Mouse (Mus musculus) layer of hippocampus, adult 2 months (tissue): ENCODE data around the gene Prkab1. TPM values are rescaled to one million over a fixed set of nuclear protein-coding genes. Genes with fewer than 3 reads are reported as not detected.
A peak's percentile ranks its signal among the peaks of the same experiment; 100 is the strongest.

ENCODE experiments used
- DNase-seq, 2 experiments: peaks; one replicate each; pipeline ENCODE4 v3.0.0; 2022; ENCODE audit warnings: low spot score in 2 of 2
- H3K27ac ChIP-seq: fragments of 200-600 bp; 2 replicates; pipeline ENCODE4 v1.8.1; 2022
- H3K4me3 ChIP-seq: fragments of 200-600 bp; 2 replicates; pipeline ENCODE4 v1.8.1; 2022; ENCODE audit warnings: mild to moderate bottlenecking
- CTCF ChIP-seq: fragments of 200-600 bp; conservative IDR thresholded peaks from 2 replicates; pipeline ENCODE4 v1.8.1; 2022; ENCODE audit warnings: antibody characterized with exemption, mild to moderate bottlenecking, moderate library complexity
- total RNA-seq, 2 experiments: library from RNA; stranded (reverse); gene quantifications; 2 replicates each; pipeline ENCODE4 v1.2.3; 2021

Prkab1 gene
- total RNA-seq, 2 experiments from 2014 or later, result 19.4 to 19.7 TPM

DNA sequence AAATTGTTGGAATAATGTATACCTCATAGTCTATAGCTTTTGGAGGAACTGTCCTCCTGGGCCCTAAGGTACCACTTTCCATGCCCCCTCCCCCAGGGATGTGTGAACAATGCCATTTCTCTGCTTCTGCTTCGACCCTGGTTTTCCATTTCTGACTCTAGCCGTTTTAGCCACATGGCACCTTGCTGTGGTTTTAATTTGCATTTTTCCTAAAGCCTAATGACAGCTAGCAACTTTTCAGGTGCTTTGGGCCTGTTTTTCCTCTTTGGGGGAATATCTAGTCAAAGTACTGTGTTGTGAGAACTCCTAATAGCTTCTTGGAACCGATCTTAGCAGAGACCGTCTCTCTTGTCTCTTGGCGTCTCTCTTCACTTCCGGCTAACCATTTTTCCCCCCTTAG is 39.9 kb downstream of the Prkab1 start:
- DNase-seq, result no peak
- no peak overlapping the region for H3K4me3 ChIP-seq
- no peak for TF ChIP-seq CTCF

DNA sequence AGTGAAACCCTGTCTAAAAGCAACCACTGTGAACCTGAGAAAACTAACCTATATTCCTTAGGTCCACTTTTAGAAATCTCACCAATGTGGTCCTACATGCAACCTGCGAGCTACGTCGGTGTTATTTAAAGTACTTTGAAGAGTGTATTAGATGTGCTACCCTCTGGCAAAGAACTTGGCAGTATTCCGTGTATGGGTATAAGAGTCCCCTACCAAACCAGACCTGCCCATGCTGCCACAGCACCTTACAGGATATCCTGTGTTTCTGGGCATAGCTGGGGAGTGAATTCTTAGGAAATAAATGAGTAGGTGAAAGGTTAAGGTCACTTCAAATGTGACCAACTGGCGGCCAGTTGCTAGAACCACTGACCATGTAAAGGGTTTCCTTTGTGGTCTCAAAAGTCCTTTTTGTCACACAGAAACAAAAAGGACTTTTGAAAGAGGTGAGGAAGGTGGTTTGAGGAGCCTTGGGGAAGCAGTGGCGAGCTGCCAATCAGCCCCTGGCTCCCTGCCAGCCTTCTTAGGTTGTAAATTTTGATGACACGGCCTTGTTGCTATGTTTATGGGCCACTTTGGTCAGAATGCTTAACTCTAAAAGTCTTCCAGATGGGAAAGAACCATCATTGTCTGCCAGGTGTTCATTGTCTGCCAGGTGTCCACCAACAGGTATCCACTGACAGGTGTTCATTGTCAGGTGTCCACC is 41.5 kb downstream of the Prkab1 start:
- TF ChIP-seq CTCF, result no peak
- DNase-seq, result no peak
- H3K4me3 ChIP-seq, result no peak overlapping the region

More for the DNA sequence above, 39.9 kb downstream of the Prkab1 start:
- no peak overlapping the region for H3K27ac ChIP-seq

DNA sequence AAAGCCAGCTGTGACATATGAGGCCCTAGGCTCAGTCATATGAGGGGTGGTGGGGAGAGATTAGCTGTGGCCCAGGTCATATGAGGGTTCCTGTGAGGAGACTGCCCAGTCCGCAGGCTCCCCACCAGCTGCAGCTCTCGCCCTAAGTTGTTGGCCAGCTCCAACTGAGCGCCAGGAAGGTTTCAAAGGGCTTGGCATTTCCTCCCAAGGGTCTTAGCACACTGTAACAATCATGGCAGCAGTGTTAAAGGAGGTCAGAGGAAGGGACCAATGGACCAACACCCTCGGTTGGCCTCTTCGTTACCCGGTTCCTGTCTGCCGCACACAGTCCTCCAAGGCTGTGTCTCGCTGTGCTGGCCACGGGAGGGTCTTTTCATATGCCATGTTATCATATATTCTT is 43.8 kb downstream of the Prkab1 start:
- H3K4me3 ChIP-seq, result no peak overlapping the region
- no peak overlapping the region for H3K27ac ChIP-seq
- DNase-seq, result no peak
- TF ChIP-seq CTCF, result no peak

More for the DNA sequence above, 41.5 kb downstream of the Prkab1 start:
- no peak overlapping the region for H3K27ac ChIP-seq

- Histone ChIP-seq H3K27ac (no peak overlapping the region), H3K4me3 (no peak overlapping the region)
- peak; percentile 77 for TF ChIP-seq CTCF
- DNase-seq, result no peak
Measured at GRCm38 (mm10) chr5:115979134-115979696, 45.1 kb downstream of the Prkab1 start.

GRCm38 (mm10) chr5:115978255-115978654 is 46.1 kb downstream of the Prkab1 start:
- Histone ChIP-seq H3K27ac (peak overlapping the region; percentile 43), H3K4me3 (no peak overlapping the region)
- no peak for TF ChIP-seq CTCF
- no peak for DNase-seq

DNA sequence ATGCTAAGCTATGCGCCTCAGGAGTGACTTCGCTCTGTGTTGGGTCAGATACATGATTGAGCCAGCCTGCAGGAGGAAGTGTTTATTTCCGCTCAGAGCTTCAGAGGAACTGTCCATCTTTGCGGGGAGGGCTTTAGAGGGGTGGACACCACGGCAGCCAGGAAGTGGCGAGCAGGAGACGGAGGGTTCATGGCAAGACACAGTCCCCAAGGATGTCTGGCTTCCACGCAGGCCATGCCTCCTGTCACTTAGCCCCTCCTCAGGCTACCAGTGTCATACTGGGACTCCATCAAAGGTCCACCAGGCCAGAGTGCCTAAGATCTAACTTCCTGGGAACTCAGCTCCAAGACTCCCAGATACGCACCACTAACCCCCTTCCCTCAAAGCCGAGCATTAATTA is 46.6 kb downstream of the Prkab1 start:
- no peak for TF ChIP-seq CTCF
- Histone ChIP-seq H3K4me3 (no peak overlapping the region), H3K27ac (peak overlapping the region; percentile 43)
- DNase-seq, result no peak

DNA sequence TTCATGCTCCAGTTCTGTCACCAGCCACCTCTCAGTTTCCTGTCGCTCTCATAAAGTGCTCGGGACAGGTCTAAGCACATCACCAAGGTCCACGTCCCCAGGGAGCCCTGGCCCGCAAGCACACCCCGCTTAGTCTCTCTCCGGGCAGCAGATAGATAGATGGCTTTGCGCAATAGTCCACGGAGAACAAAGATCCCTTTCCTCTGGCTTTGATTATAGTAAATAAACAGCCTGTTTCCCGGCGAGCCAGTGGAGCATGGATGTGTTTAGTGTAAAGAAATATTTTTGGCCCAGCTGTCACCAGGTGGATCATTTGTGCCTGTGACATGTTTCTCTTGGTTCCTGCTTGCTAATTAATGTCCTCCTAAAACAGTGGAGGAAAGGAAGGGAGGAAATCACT is 47.0 kb downstream of the Prkab1 start:
- peak overlapping the region; percentile 43; the same call in 1 of the 2 replicates for H3K27ac ChIP-seq
- no peak for TF ChIP-seq CTCF
- no peak overlapping the region for H3K4me3 ChIP-seq
- DNase-seq, result no peak

DNA sequence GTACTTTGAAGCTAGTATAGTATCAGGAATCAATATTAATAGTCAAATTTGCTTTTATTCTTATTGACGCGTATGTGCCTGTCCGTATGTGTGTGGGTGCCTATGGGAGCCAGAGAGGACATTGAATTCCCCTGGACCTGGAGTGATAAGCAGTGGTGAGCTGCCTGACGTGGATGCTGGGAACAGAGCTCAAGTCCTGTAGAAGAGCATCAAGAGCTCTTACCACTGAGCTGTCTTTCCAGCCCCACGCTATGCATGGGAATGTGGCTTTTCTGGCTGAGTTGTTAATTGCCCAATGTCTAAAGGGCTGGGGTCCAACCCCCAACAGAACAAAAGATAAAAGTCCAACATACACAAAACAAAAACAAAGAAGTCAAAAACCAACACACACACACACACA is 47.9 kb downstream of the Prkab1 start:
- DNase-seq, result no peak
- TF ChIP-seq CTCF, result no peak
- H3K4me3 ChIP-seq, result no peak overlapping the region
- no peak overlapping the region for H3K27ac ChIP-seq

GRCm38 (mm10) chr5:115975672-115976071 is 48.6 kb downstream of the Prkab1 start:
- H3K4me3 ChIP-seq, result no peak overlapping the region
- no peak for DNase-seq
- H3K27ac ChIP-seq, result no peak overlapping the region
- no peak; the same call in 1 of the 2 replicates for TF ChIP-seq CTCF

GRCm38 (mm10) chr5:115971236-115971635 is 53.1 kb downstream of the Prkab1 start:
- H3K4me3 ChIP-seq, result no peak overlapping the region

More at GRCm38 (mm10) chr5:115971236-115971635, 53.1 kb downstream of the Prkab1 start:
- no peak for TF ChIP-seq CTCF
- DNase-seq, result no peak
- no peak overlapping the region for H3K27ac ChIP-seq

Other genes with a start within 250 kb of the Prkab1 start
- gene Cit, start 179.2 kb downstream of the Prkab1 start, total RNA-seq, result 10 to 100 TPM; 57.2 to 60.5 TPM
- not detected for gene Tmem233, start 58.7 kb upstream of the Prkab1 start, total RNA-seq